ENCODE assay signal across 24 mouse cellular contexts in genomic region chr17:12585366-12585765, GRCm38 (mm10). TPM values are rescaled to one million over a fixed set of nuclear protein-coding genes. Genes with fewer than 3 reads are reported as not detected.
DNase-seq lines count a peak whose midpoint lies in the region; ATAC-seq lines count a peak whose summit lies in the region.
"Had no signal": no experiment of that assay in that cellular context is flagged by ENCODE, and none has a peak within 500 bp of the region (broad histone marks: within the 10 kb centered on the region; RNA-seq: fewer than 3 reads in every experiment).

No protein-coding gene starts in this region.

- no peak for ATAC-seq in heart, embryonic 12.5 days (ENCODE audit: insufficient number of reproducible peaks, low FRiP score)
- ATAC-seq: forebrain, embryonic 13.5 days; forebrain, embryonic 16.5 days; Patski had no signal

- peaks cover 15% of the 10 kb centered on the region; the same call in 1 of the 2 replicates for H3K27me3 ChIP-seq in heart, embryonic 10.5 days (ENCODE audit: insufficient read depth, poor library complexity, severe bottlenecking)
- H3K27me3 ChIP-seq in heart, embryonic 12.5 days (replicated peaks), result peaks cover 19% of the 10 kb centered on the region
- H3K27me3 ChIP-seq: forebrain, embryonic 13.5 days; hindbrain, embryonic 15.5 days had no signal

- peak; percentile 48 to 50 for DNase-seq in cerebellum, postnatal 14 days
- DNase-seq in cerebellum, adult 9-10 months, result no peak
- DNase-seq in heart, embryonic 10.5 days (ENCODE audit: low spot score), result peak; percentile 60
- peak; percentile 50 for DNase-seq in kidney, adult 9 months
- no peak for DNase-seq in kidney, adult 11 months
- peak; percentile 42 for DNase-seq in kidney, postnatal 14 days
- DNase-seq: adrenal gland, postnatal 10 days; adrenal gland, postnatal 36 days; B cell, adult 2 months; cerebellum, adult 11 months; cerebellum, adult 8-10 months; gastrocnemius, postnatal 10 days; gastrocnemius, postnatal 36 days had no signal

- H3K4me1 ChIP-seq in heart, embryonic 10.5 days, result 0 out of 2 replicates have a peak, but pooled peaks cover 4% of the 10 kb centered on the region
- peaks cover 10% of the 10 kb centered on the region for H3K4me1 ChIP-seq in heart, embryonic 12.5 days (replicated peaks)
- H3K4me1 ChIP-seq: forebrain, embryonic 10.5 days had no signal

- H3K9ac ChIP-seq in heart, embryonic 12.5 days, result no peak overlapping the region
- H3K9ac ChIP-seq: forebrain, embryonic 13.5 days; hindbrain, embryonic 12.5 days; hindbrain, embryonic 15.5 days had no signal

- WGBS in heart, embryonic 10.5 days, result 80% methylated on average over 2 of the region's 2 CpGs
- whole genome bisulfite sequencing in heart, embryonic 12.5 days, result 74% methylated on average over 2 of the region's 2 CpGs

- H3K36me3 ChIP-seq in heart, embryonic 10.5 days, result no peaks in the 10 kb centered on the region
- H3K36me3 ChIP-seq in heart, embryonic 12.5 days, result no peaks in the 10 kb centered on the region
- H3K36me3 ChIP-seq: forebrain, embryonic 10.5 days; G1E; hindbrain, embryonic 12.5 days; hindbrain, embryonic 15.5 days had no signal

- H3K27ac ChIP-seq in heart, embryonic 10.5 days, result no peak overlapping the region
- H3K27ac ChIP-seq in heart, embryonic 12.5 days (ENCODE audit: poor library complexity, severe bottlenecking), result no peak overlapping the region
- H3K27ac ChIP-seq: forebrain, embryonic 10.5 days; forebrain, embryonic 13.5 days; hindbrain, embryonic 12.5 days; hindbrain, embryonic 15.5 days had no signal

- no peak overlapping the region for H3K4me2 ChIP-seq in heart, embryonic 12.5 days
- H3K4me2 ChIP-seq: forebrain, embryonic 13.5 days; hindbrain, embryonic 12.5 days; hindbrain, embryonic 15.5 days had no signal

- no peak overlapping the region for H3K4me3 ChIP-seq in heart, embryonic 10.5 days
- H3K4me3 ChIP-seq in heart, embryonic 12.5 days, result no peak overlapping the region
- H3K4me3 ChIP-seq: forebrain, embryonic 10.5 days; forebrain, embryonic 13.5 days; hindbrain, embryonic 12.5 days; hindbrain, embryonic 15.5 days had no signal

- H3K9me3 ChIP-seq in heart, embryonic 10.5 days, result no peaks in the 10 kb centered on the region
- H3K9me3 ChIP-seq in heart, embryonic 12.5 days (replicated peaks), result no peaks in the 10 kb centered on the region
- H3K9me3 ChIP-seq: forebrain, embryonic 10.5 days; forebrain, embryonic 13.5 days; G1E; hindbrain, embryonic 12.5 days; hindbrain, embryonic 15.5 days had no signal

RNA-seq across cellular contexts. Expression of gene Slc22a2, which starts 1.4 kb away (rescaled TPM):
- polyA plus RNA-seq in heart, embryonic 10.5 days (2016; fragmentation: Nextera tagmentation; extraction: Ambion mirVana), result 0.09 TPM in 1 of 2 replicates, not detected in the other
- polyA plus RNA-seq in heart, embryonic 12.5 days (2016; fragmentation: Nextera tagmentation; extraction: Ambion mirVana), result not detected in 2 replicates
- polyA plus RNA-seq: embryonic facial prominence, embryonic 11.5 days; forebrain, embryonic 10.5 days; G1E; heart, embryonic 14.5 days; heart, postnatal 0 days; Patski had no signal

Comparison
In these comparisons a context has a peak if more than half of its experiments do, and no peak if none do; other contexts are left out.
1. DNase-seq: peak in cerebellum, postnatal 14 days (2 of 2), heart, embryonic 10.5 days (single experiment), kidney, adult 9 months (single experiment) and kidney, postnatal 14 days (single experiment); none in cerebellum, adult 9-10 months (single experiment) and kidney, adult 11 months (single experiment).